Mouse (Mus musculus) embryonic facial prominence, embryonic 11.5 days (tissue): Measurements from ENCODE around the gene Pkn2. TPM values are rescaled to one million over a fixed set of nuclear protein-coding genes. Genes with fewer than 3 reads are reported as not detected.

Experiments used
- ATAC-seq: fragments of 200-750 bp; cut with Nextera tagmentation; replicated peaks from 2 replicates; pipeline ENCODE4 v1.8.0; 2017; ENCODE audit warnings: low read depth; ENCODE audit not compliant: insufficient number of reproducible peaks, low FRiP score, low TSS enrichment
- DNase-seq: peaks from one replicate; pipeline ENCODE4 v3.0.0-alpha.2; 2015; ENCODE audit warnings: low spot score
- H3K27ac ChIP-seq: fragments of 300-500 bp; sonication (generic); replicated peaks from 2 replicates; pipeline ENCODE4 v1.5.1; 2014; ENCODE audit warnings: mild to moderate bottlenecking, low read depth, low read length, control low read depth
- H3K27me3 ChIP-seq: fragments of 300-500 bp; sonication (generic); 2 replicates; pipeline ENCODE4 v1.6.1; 2014; ENCODE audit warnings: mild to moderate bottlenecking, low read length, moderate library complexity, mixed read lengths; ENCODE audit not compliant: control insufficient read depth, insufficient read depth
- H3K36me3 ChIP-seq: fragments of 300-500 bp; sonication (generic); replicated peaks from 2 replicates; pipeline ENCODE4 v1.6.1; 2014; ENCODE audit warnings: low read depth, mild to moderate bottlenecking, low read length, moderate library complexity, mixed read lengths; ENCODE audit not compliant: control insufficient read depth, insufficient read depth
- H3K4me1 ChIP-seq: fragments of 300-500 bp; sonication (generic); 2 replicates; pipeline ENCODE4 v1.6.1; 2014; ENCODE audit warnings: low read length, mixed read lengths; ENCODE audit not compliant: control insufficient read depth, insufficient read depth
- H3K4me2 ChIP-seq: fragments of 300-500 bp; sonication (generic); 2 replicates; pipeline ENCODE4 v1.6.1; 2014; ENCODE audit warnings: low read depth, mild to moderate bottlenecking, control low read depth, low read length, moderate library complexity
- H3K4me3 ChIP-seq: fragments of 300-500 bp; sonication (generic); 2 replicates; pipeline ENCODE4 v1.5.1; 2014; ENCODE audit warnings: low read depth, low read length, control low read depth
- H3K9ac ChIP-seq: fragments of 300-500 bp; sonication (generic); replicated peaks from 2 replicates; pipeline ENCODE4 v1.6.1; 2014; ENCODE audit warnings: mild to moderate bottlenecking, control low read depth, low read length
- H3K9me3 ChIP-seq: fragments of 300-500 bp; sonication (generic); replicated peaks from 2 replicates; pipeline ENCODE4 v1.6.1; 2016; ENCODE audit warnings: mild to moderate bottlenecking, low read length, inconsistent platforms, mixed read lengths; ENCODE audit not compliant: control insufficient read depth
- whole genome bisulfite sequencing: fragments of 180-500 bp; shearing (Covaris S2); extraction: QIAGEN DNeasy Blood & Tissue Kit; methylation state at CpG from one replicate; pipeline ENCODE4 v1.1.7; 2014; 5-methylcytosine and 5-hydroxymethylcytosine counted together
- polyA plus RNA-seq: library from polyadenylated mRNA; unstranded; fragments of >200 nt; fragmentation: Nextera tagmentation; extraction: Ambion mirVana; gene quantifications from 2 replicates; pipeline ENCODE4 v1.2.1, GENCODE M21; 2014

Pkn2 gene
- polyA plus RNA-seq, 1 experiment from 2014 or later, result 54.4 TPM

DNA sequence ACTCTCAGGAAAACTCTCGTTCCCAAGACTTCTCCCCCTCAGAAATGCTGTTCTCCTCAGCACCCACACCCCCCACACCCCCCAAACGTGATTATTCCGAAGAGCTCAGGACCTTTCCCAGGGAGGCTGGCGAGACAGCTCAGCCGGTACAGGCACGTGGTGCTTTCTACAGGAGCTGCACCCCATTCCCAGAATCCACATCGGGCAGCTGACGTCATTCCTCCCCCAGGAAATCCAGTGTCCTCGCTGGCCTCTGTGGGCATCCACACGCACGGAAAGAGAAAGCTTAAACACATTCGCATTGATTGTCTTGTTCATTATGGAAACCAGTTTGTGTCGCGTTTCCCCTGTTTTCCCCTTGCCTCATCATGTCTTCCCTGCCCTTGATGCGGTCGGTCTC is 132.7 kb downstream of the Pkn2 start:
- Histone ChIP-seq H3K9ac (no peak overlapping the region), H3K4me3 (no peak overlapping the region), H3K36me3 (no peaks in the 10 kb centered on the region), H3K27me3 (no peaks in the 10 kb centered on the region), H3K9me3 (no peaks in the 10 kb centered on the region), H3K4me1 (no peaks in the 10 kb centered on the region), H3K27ac (no peak overlapping the region), H3K4me2 (no peak overlapping the region)
- WGBS, result 84% methylated on average over 16 of the region's 16 CpGs
- no peak for ATAC-seq
- DNase-seq, result no peak

DNA sequence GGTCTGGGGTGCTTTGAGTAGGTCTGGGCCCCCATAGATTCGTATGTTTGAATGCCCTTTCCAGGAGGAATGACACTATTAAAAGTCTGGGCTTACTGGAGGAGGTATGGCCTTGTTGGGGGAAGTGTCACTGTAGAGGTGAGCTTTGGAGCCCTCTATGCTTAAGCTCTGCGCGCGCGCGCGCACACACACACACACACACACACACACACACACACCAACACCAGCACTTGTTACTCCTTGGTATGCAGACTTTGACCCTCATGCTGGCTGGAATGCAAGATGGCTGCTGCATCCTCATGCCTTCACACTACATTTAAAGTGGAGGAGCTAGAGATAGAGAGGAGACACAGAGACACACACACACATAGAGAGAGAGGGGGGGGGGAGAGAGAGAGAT is 134.1 kb downstream of the Pkn2 start:
- Histone ChIP-seq H3K4me3 (no peak overlapping the region), H3K4me1 (no peaks in the 10 kb centered on the region), H3K4me2 (no peak overlapping the region), H3K27me3 (no peaks in the 10 kb centered on the region), H3K9me3 (no peaks in the 10 kb centered on the region), H3K36me3 (no peaks in the 10 kb centered on the region), H3K9ac (no peak overlapping the region), H3K27ac (no peak overlapping the region)
- no peak for DNase-seq
- 96% methylated on average over 7 of the region's 7 CpGs for WGBS
- ATAC-seq, result no peak

DNA sequence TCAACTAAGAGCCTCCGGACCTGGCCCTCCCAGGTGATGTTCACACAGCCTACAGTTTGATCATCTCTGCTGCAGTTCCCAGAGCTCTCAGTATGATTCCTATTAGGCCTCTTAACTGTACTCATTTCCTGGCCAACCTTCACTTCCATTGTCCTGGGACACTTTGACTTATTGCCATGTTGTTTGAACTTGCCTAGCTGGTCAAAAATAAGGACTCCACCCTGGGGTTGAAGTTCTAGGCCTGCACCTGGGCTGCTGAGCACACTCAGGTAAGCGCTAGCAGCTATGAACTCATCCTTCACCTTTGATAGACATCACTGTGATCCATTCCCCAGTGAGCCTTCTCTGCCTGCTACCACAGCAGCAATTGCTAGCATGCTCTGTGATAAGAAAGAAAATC is 136.7 kb downstream of the Pkn2 start:
- no peak for DNase-seq
- ATAC-seq, result no peak
- 95% methylated on average over 2 of the region's 2 CpGs for WGBS

DNA sequence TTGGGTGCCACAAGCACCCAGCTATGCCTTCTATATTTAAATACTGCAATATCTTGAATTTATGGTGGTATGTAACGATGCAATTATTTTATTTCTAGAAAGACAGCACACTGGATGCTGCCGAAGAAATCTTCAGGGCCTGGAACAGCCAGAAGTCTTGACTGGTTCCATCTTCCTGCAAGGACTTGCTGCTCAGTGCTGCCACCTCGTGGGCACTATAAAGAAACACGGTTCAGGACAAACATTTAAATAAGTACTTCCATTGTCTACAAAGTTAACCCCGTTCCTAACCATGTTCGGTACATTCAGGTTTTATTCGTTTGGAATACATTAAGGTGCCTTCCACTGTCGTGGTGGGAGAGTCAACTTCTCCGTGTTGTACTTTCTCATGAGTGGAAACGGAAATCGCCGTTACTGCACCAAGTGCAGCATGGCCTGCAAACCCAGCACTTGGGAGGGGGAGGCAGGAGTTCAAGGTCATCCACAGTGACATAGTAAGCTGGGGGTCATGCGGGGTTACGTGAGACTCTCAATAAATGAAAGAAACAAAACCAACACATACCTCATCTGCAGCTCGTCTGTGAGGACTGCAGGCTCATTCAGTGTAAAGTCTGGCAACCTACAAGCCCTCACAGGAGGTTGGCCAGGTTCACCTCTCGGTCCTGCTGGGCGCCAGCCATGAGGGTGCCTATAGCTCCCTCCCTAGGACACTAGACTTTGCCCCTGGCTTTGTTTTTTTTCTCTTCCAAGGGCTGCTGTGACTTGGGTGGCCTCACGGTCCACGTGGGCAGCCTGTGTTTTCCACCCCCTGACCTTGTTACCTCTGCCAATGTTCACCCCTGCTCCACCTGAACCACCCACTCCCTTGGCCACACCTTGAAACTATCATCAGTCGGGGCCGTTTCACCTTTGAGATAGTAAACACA is 137.6 kb downstream of the Pkn2 start:
- Histone ChIP-seq H3K4me1 (no peaks in the 10 kb centered on the region), H3K36me3 (no peaks in the 10 kb centered on the region), H3K9me3 (no peaks in the 10 kb centered on the region), H3K27me3 (no peaks in the 10 kb centered on the region), H3K27ac (no peak overlapping the region), H3K9ac (no peak overlapping the region), H3K4me3 (no peak overlapping the region), H3K4me2 (no peak overlapping the region)
- DNase-seq (peak; percentile 80), ATAC-seq (no peak)
- WGBS, result 60% methylated on average over 21 of the region's 21 CpGs

More for the DNA sequence above, 136.7 kb downstream of the Pkn2 start:
- Histone ChIP-seq H3K4me2 (no peak overlapping the region), H3K27me3 (no peaks in the 10 kb centered on the region), H3K9ac (no peak overlapping the region), H3K27ac (no peak overlapping the region), H3K4me3 (no peak overlapping the region), H3K36me3 (no peaks in the 10 kb centered on the region), H3K4me1 (no peaks in the 10 kb centered on the region), H3K9me3 (no peaks in the 10 kb centered on the region)

Other genes starting within 250 kb of the Pkn2 start
- 18.5 and 22.5 TPM in 2 replicates for gene Kyat3, start 181.0 kb downstream of the Pkn2 start, polyA plus RNA-seq
- 102 and 104 TPM in 2 replicates for gene Gtf2b, start 117.0 kb downstream of the Pkn2 start, polyA plus RNA-seq